Mouse (Mus musculus) embryonic facial prominence, embryonic 12.5 days (tissue): ENCODE measurements around the gene Capza2. TPM values are rescaled to one million over a fixed set of nuclear protein-coding genes. Genes with fewer than 3 reads are reported as not detected.
"Not testable (repeated sequence)": the region's sequence is repeated elsewhere in the genome, so short reads cannot be mapped to it uniquely, and the experiment has no call there.

Experiments
- ATAC-seq: fragments of 200-750 bp; cut with Nextera tagmentation; 2 replicates; pipeline ENCODE4 v1.8.0; 2017; ENCODE audit not compliant: insufficient number of reproducible peaks, insufficient read depth, low FRiP score, low TSS enrichment
- H3K27ac ChIP-seq: fragments of 300-500 bp; sonication (generic); 2 replicates; pipeline ENCODE4 v1.5.1; 2016; ENCODE audit warnings: mild to moderate bottlenecking
- H3K27me3 ChIP-seq: fragments of 300-500 bp; sonication (generic); 2 replicates; pipeline ENCODE4 v1.6.1; 2016; ENCODE audit warnings: mild to moderate bottlenecking, moderate library complexity
- H3K36me3 ChIP-seq: fragments of 300-500 bp; sonication (generic); 2 replicates; pipeline ENCODE4 v1.6.1; 2016; ENCODE audit warnings: mild to moderate bottlenecking
- H3K4me1 ChIP-seq: fragments of 300-500 bp; sonication (generic); 2 replicates; pipeline ENCODE4 v1.6.1; 2016
- H3K4me2 ChIP-seq: fragments of 300-500 bp; sonication (generic); replicated peaks from 2 replicates; pipeline ENCODE4 v1.6.1; 2016; ENCODE audit warnings: mild to moderate bottlenecking, moderate library complexity
- H3K4me3 ChIP-seq: fragments of 300-500 bp; sonication (generic); 2 replicates; pipeline ENCODE4 v1.5.1; 2016; ENCODE audit warnings: mild to moderate bottlenecking
- H3K9ac ChIP-seq: fragments of 300-500 bp; sonication (generic); 2 replicates; pipeline ENCODE4 v1.6.1; 2016; ENCODE audit warnings: mild to moderate bottlenecking, moderate library complexity
- H3K9me3 ChIP-seq: fragments of 300-500 bp; sonication (generic); 2 replicates; pipeline ENCODE4 v1.6.1; 2016; ENCODE audit warnings: mild to moderate bottlenecking, moderate library complexity
- WGBS: fragments of 180-500 bp; shearing (Covaris S2); methylation state at CpG from one replicate; pipeline ENCODE4 v1.1.7; 2016; 5-methylcytosine and 5-hydroxymethylcytosine counted together
- polyA plus RNA-seq: library from polyadenylated mRNA; unstranded; fragments of >200 nt; fragmentation: Nextera tagmentation; extraction: Ambion mirVana; gene quantifications from 2 replicates; pipeline ENCODE4 v1.2.1, GENCODE M21; 2016

Gene Capza2
- polyA plus RNA-seq, 1 experiment from 2014 or later = 194 TPM

GRCm38 (mm10) chr6:17692647-17693046 lies 56.6 kb downstream of the Capza2 start, which contains the start of gene St7:
St7 (plus strand) TSS chr6:17692933.
- Histone ChIP-seq H3K36me3 (0 out of 2 replicates have a peak, but pooled peaks cover 5% of the 10 kb centered on the region), H3K9ac (peak within 1 kb of the TSS; percentile 77), H3K27me3 (no peaks in the 10 kb centered on the region), H3K4me2 (peak within 1 kb of the TSS; percentile 61), H3K4me3 (peak within 1 kb of the TSS; percentile 53), H3K9me3 (no peaks in the 10 kb centered on the region), H3K4me1 (no peaks in the 10 kb centered on the region), H3K27ac (peak within 1 kb of the TSS; percentile 90)
- whole genome bisulfite sequencing = 67% methylated on average over 7 of the region's 7 CpGs
- ATAC-seq = no peak

GRCm38 (mm10) chr6:17693726-17694549 lies 57.9 kb downstream of the Capza2 start:
- H3K9ac ChIP-seq = peak overlapping the region; percentile 77
- no peaks in the 10 kb centered on the region for H3K9me3 ChIP-seq
- peak overlapping the region; percentile 61 for H3K4me2 ChIP-seq
- under 1% methylated on average over 84 of the region's 97 CpGs for WGBS
- H3K27me3 ChIP-seq = no peaks in the 10 kb centered on the region
- peak overlapping the region; percentile 53 for H3K4me3 ChIP-seq
- H3K4me1 ChIP-seq = no peaks in the 10 kb centered on the region
- H3K36me3 ChIP-seq = 0 out of 2 replicates have a peak, but pooled peaks cover 5% of the 10 kb centered on the region
- H3K27ac ChIP-seq = peak overlapping the region; percentile 90
- peak; percentile 81 for ATAC-seq

GRCm38 (mm10) chr6:17694550-17694951 lies 58.5 kb downstream of the Capza2 start:
- Histone ChIP-seq H3K4me2 (peak overlapping the region; percentile 61), H3K27me3 (no peaks in the 10 kb centered on the region), H3K9ac (peak overlapping the region; percentile 77), H3K27ac (peak overlapping the region; percentile 90), H3K4me1 (no peaks in the 10 kb centered on the region), H3K36me3 (0 out of 2 replicates have a peak, but pooled peaks cover 5% of the 10 kb centered on the region), H3K9me3 (no peaks in the 10 kb centered on the region), H3K4me3 (peak overlapping the region; percentile 53)
- under 1% methylated on average over 45 of the region's 46 CpGs for WGBS
- peak; percentile 82 for ATAC-seq

GRCm38 (mm10) chr6:17696321-17696734 lies 60.3 kb downstream of the Capza2 start:
- Histone ChIP-seq H3K4me3 (no peak overlapping the region), H3K36me3 (0 out of 2 replicates have a peak, but pooled peaks cover 5% of the 10 kb centered on the region), H3K27ac (no peak overlapping the region), H3K4me2 (no peak overlapping the region), H3K27me3 (no peaks in the 10 kb centered on the region), H3K9ac (no peak overlapping the region), H3K9me3 (no peaks in the 10 kb centered on the region), H3K4me1 (peaks cover 8% of the 10 kb centered on the region; the same call in 1 of the 2 replicates)
- 60% methylated on average over 5 of the region's 5 CpGs for WGBS
- ATAC-seq = no peak

GRCm38 (mm10) chr6:17700936-17701612 lies 65.0 kb downstream of the Capza2 start:
- H3K4me2 ChIP-seq = no peak overlapping the region
- 64% methylated on average over 7 of the region's 7 CpGs for WGBS
- no peaks in the 10 kb centered on the region for H3K9me3 ChIP-seq
- H3K4me1 ChIP-seq = peaks cover 8% of the 10 kb centered on the region; the same call in 1 of the 2 replicates
- no peak overlapping the region for H3K4me3 ChIP-seq
- 0 out of 2 replicates have a peak, but pooled peaks cover 5% of the 10 kb centered on the region for H3K36me3 ChIP-seq
- ATAC-seq = no peak
- H3K27ac ChIP-seq = no peak overlapping the region
- no peak overlapping the region for H3K9ac ChIP-seq
- no peaks in the 10 kb centered on the region for H3K27me3 ChIP-seq

- H3K9me3 ChIP-seq, H3K4me3 ChIP-seq, H3K4me2 ChIP-seq, ATAC-seq, H3K9ac ChIP-seq, H3K27ac ChIP-seq, H3K27me3 ChIP-seq, H3K36me3 ChIP-seq, H3K4me1 ChIP-seq: not testable (repeated sequence)
- WGBS = 82% methylated on average over 1 of the region's 1 CpGs
These were observed 68.0 kb downstream of the Capza2 start for GRCm38 (mm10) chr6:17704038-17704437.

- no peaks in the 10 kb centered on the region for H3K36me3 ChIP-seq
- ATAC-seq = no peak
- no peak overlapping the region for H3K4me3 ChIP-seq
- no peak overlapping the region for H3K27ac ChIP-seq
- no peaks in the 10 kb centered on the region for H3K27me3 ChIP-seq
- WGBS = 86% methylated on average over 3 of the region's 3 CpGs
- peaks cover 4% of the 10 kb centered on the region; the same call in 1 of the 2 replicates for H3K4me1 ChIP-seq
- no peak overlapping the region for H3K4me2 ChIP-seq
- H3K9me3 ChIP-seq = no peaks in the 10 kb centered on the region
- no peak overlapping the region for H3K9ac ChIP-seq
These were observed 69.9 kb downstream of the Capza2 start for GRCm38 (mm10) chr6:17705973-17706372.

Other genes starting within 250 kb of the Capza2 start
- 4.0 and 4.9 TPM in 2 replicates for gene Met, start 172.4 kb upstream of the Capza2 start, polyA plus RNA-seq
- 28.4 and 31.3 TPM in 2 replicates for gene St7, start 56.7 kb downstream of the Capza2 start, polyA plus RNA-seq